Mouse (Mus musculus) intestine, embryonic 14.5 days (tissue): ENCODE measurements around the gene Tas2r143. TPM values are rescaled to one million over a fixed set of nuclear protein-coding genes. Genes with fewer than 3 reads are reported as not detected.

ENCODE experiments used
- ATAC-seq: fragments of 200-750 bp; cut with Nextera tagmentation; replicated peaks from 2 replicates; pipeline ENCODE4 v1.8.0; 2017; ENCODE audit warnings: low read depth, moderate number of reproducible peaks, moderate TSS enrichment, moderate library complexity; ENCODE audit not compliant: low FRiP score, low TSS enrichment
- DNase-seq: peaks from one replicate; pipeline ENCODE4 v3.0.0-alpha.2; 2018; ENCODE audit warnings: low spot score
- H3K27ac ChIP-seq: fragments of 300-500 bp; sonication (generic); 2 replicates; pipeline ENCODE4 v1.5.1; 2014; ENCODE audit warnings: low read depth, mild to moderate bottlenecking, control low read depth
- H3K27me3 ChIP-seq: fragments of 300-500 bp; sonication (generic); replicated peaks from 2 replicates; pipeline ENCODE4 v1.6.1; 2014; ENCODE audit warnings: low read length, control low read depth; ENCODE audit not compliant: control insufficient read depth, insufficient read depth
- H3K36me3 ChIP-seq: fragments of 300-500 bp; sonication (generic); 2 replicates; pipeline ENCODE4 v1.6.1; 2014; ENCODE audit warnings: low read length, control low read depth; ENCODE audit not compliant: control insufficient read depth, insufficient read depth
- H3K4me1 ChIP-seq: fragments of 300-500 bp; sonication (generic); replicated peaks from 2 replicates; pipeline ENCODE4 v1.6.1; 2014; ENCODE audit warnings: low read length, control low read depth, mixed read lengths; ENCODE audit not compliant: control insufficient read depth, insufficient read depth
- H3K4me2 ChIP-seq: fragments of 300-500 bp; sonication (generic); 2 replicates; pipeline ENCODE4 v1.6.1; 2014; ENCODE audit warnings: low read length
- H3K4me3 ChIP-seq: fragments of 300-500 bp; sonication (generic); 2 replicates; pipeline ENCODE4 v1.5.1; 2014; ENCODE audit warnings: low read depth, low read length, control low read depth, mixed read lengths
- H3K9ac ChIP-seq: fragments of 300-500 bp; sonication (generic); 2 replicates; pipeline ENCODE4 v1.6.1; 2014; ENCODE audit warnings: mild to moderate bottlenecking, low read length
- H3K9me3 ChIP-seq: fragments of 300-500 bp; sonication (generic); 2 replicates; pipeline ENCODE4 v1.6.1; 2016; ENCODE audit warnings: low read length, control low read depth; ENCODE audit not compliant: control insufficient read depth
- WGBS: fragments of 180-500 bp; shearing (Covaris S2); extraction: QIAGEN DNeasy Blood & Tissue Kit; methylation state at CpG from one replicate; pipeline ENCODE4 v1.1.7; 2014; 5-methylcytosine and 5-hydroxymethylcytosine counted together
- polyA plus RNA-seq: library from polyadenylated mRNA; unstranded; fragments of >200 nt; fragmentation: Nextera tagmentation; extraction: Ambion mirVana; gene quantifications from 2 replicates; pipeline ENCODE4 v1.2.1, GENCODE M21; 2014

Tas2r143 gene
- not detected in 2 replicates for polyA plus RNA-seq

- Histone ChIP-seq H3K4me3 (no peak within 1 kb of the TSS), H3K36me3 (no peaks in the 10 kb centered on the region), H3K27me3 (no peaks in the 10 kb centered on the region), H3K9ac (no peak within 1 kb of the TSS), H3K4me2 (no peak within 1 kb of the TSS), H3K4me1 (peaks cover 8% of the 10 kb centered on the region; the same call in 1 of the 2 replicates), H3K9me3 (no peaks in the 10 kb centered on the region), H3K27ac (no peak within 1 kb of the TSS)
- whole genome bisulfite sequencing, result 82% methylated on average over 1 of the region's 1 CpGs
- ATAC-seq (no peak), DNase-seq (no peak)
These were observed at the start of gene Tas2r143 for GRCm38 (mm10) chr6:42399938-42400337. Gene Tas2r143 (plus strand): TSS chr6:42400238.

GRCm38 (mm10) chr6:42350968-42351775 is 48.9 kb upstream of the Tas2r143 start:
- 36% methylated on average over 13 of the region's 13 CpGs for WGBS
- H3K4me1 ChIP-seq, result peaks cover 47% of the 10 kb centered on the region
- H3K4me3 ChIP-seq, result peak overlapping the region; percentile 77
- peak overlapping the region; percentile 90 for H3K4me2 ChIP-seq
- H3K27ac ChIP-seq, result no peak overlapping the region
- H3K27me3 ChIP-seq, result no peaks in the 10 kb centered on the region
- no peak for ATAC-seq
- H3K36me3 ChIP-seq, result peaks cover 35% of the 10 kb centered on the region
- peak overlapping the region; percentile 90 for H3K9ac ChIP-seq
- DNase-seq, result no peak
- no peaks in the 10 kb centered on the region for H3K9me3 ChIP-seq

DNA sequence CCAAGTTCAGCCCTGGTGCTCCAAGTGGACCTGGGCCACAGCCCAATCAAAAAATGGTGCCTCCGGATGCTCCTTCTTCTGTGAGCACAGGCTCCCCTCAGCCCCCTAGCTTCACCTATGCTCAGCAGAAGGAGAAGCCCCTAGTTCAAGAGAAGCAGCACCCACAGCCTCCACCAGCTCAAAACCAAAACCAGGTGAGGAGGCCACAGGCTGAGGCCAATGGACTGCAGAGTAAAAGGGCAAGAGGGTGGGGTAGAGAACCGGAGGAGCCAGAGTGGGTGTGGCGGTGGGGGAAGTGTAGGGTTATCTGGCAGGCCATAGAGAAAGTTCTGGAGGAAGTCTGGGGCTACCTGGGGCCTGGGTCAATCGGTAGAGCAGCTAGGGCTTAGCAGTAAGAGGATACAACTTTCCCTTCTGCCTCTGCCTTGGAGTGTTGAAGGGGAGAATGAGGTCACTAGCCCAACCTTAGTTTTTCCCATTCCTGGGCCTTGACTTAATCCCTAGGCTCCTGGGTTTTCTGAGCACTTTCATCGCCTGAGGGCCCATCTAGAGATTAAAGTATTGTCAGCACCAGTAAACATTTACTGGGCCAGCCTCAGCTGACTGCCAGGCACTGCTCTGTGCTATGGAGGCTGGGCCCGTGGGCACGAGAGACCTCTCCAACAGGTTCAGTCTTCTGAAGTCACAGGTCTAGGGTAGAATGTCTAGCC is 48.1 kb upstream of the Tas2r143 start:
- H3K4me3 ChIP-seq, result peak overlapping the region; percentile 77
- no peak overlapping the region for H3K27ac ChIP-seq
- H3K9ac ChIP-seq, result no peak overlapping the region
- DNase-seq (no peak), ATAC-seq (no peak)
- peaks cover 42% of the 10 kb centered on the region for H3K36me3 ChIP-seq
- H3K4me1 ChIP-seq, result peaks cover 47% of the 10 kb centered on the region
- WGBS, result 76% methylated on average over 7 of the region's 7 CpGs
- H3K9me3 ChIP-seq, result no peaks in the 10 kb centered on the region
- H3K4me2 ChIP-seq, result peak overlapping the region; percentile 90
- H3K27me3 ChIP-seq, result no peaks in the 10 kb centered on the region

DNA sequence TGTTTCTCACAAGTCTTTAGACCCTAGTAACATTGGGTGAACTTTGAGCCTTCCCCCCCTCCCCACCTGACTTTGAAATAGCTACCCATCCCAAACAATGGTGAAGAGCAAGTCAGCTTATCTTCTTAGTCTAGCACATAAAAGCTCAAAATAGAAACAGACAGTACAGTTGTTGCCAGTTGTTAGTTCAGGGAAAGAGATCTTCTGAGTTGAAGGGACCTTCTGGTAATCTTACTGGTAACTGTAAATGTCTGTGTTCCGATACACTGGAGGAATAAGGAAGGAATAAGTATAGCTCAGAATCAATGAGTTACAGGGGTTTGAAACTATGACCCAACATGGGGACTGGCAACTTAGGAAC is 47.6 kb upstream of the Tas2r143 start:
- WGBS, result 100% methylated on average over 1 of the region's 1 CpGs
- Histone ChIP-seq H3K27me3 (no peaks in the 10 kb centered on the region), H3K4me2 (peak overlapping the region; percentile 90), H3K4me3 (no peak overlapping the region), H3K4me1 (peaks cover 47% of the 10 kb centered on the region), H3K36me3 (peaks cover 48% of the 10 kb centered on the region), H3K9ac (no peak overlapping the region), H3K9me3 (no peaks in the 10 kb centered on the region), H3K27ac (no peak overlapping the region)
- ATAC-seq, result no peak
- DNase-seq, result no peak

- WGBS, result 78% methylated on average over 8 of the region's 8 CpGs
- peaks cover 47% of the 10 kb centered on the region for H3K4me1 ChIP-seq
- no peak overlapping the region; the same call in 1 of the 2 replicates for H3K4me3 ChIP-seq
- ATAC-seq (no peak), DNase-seq (no peak)
- H3K27ac ChIP-seq, result no peak overlapping the region
- H3K9ac ChIP-seq, result no peak overlapping the region
- H3K36me3 ChIP-seq, result peaks cover 55% of the 10 kb centered on the region
- no peaks in the 10 kb centered on the region for H3K9me3 ChIP-seq
- no peaks in the 10 kb centered on the region for H3K27me3 ChIP-seq
- peak overlapping the region; percentile 7 for H3K4me2 ChIP-seq
These were observed 46.9 kb upstream of the Tas2r143 start for GRCm38 (mm10) chr6:42353180-42353579.

GRCm38 (mm10) chr6:42354076-42355019 is 45.7 kb upstream of the Tas2r143 start:
- ATAC-seq (no peak), DNase-seq (no peak)
- no peaks in the 10 kb centered on the region for H3K27me3 ChIP-seq
- no peak overlapping the region for H3K4me3 ChIP-seq
- no peak overlapping the region for H3K27ac ChIP-seq
- H3K9me3 ChIP-seq, result no peaks in the 10 kb centered on the region
- WGBS, result 51% methylated on average over 11 of the region's 11 CpGs
- H3K4me2 ChIP-seq, result peak overlapping the region; percentile 20
- peaks cover 46% of the 10 kb centered on the region for H3K4me1 ChIP-seq
- H3K36me3 ChIP-seq, result peaks cover 66% of the 10 kb centered on the region
- H3K9ac ChIP-seq, result no peak overlapping the region

GRCm38 (mm10) chr6:42355366-42355765 is 44.7 kb upstream of the Tas2r143 start:
- Histone ChIP-seq H3K27me3 (no peaks in the 10 kb centered on the region), H3K4me1 (peaks cover 46% of the 10 kb centered on the region), H3K9me3 (no peaks in the 10 kb centered on the region), H3K4me2 (no peak overlapping the region), H3K9ac (no peak overlapping the region), H3K36me3 (peaks cover 76% of the 10 kb centered on the region), H3K27ac (no peak overlapping the region), H3K4me3 (no peak overlapping the region)
- ATAC-seq (no peak), DNase-seq (no peak)
- 89% methylated on average over 6 of the region's 6 CpGs for WGBS
